Mouse (Mus musculus): ENCODE measurements around the gene Ebpl. TPM values are rescaled to one million over a fixed set of nuclear protein-coding genes. Genes with fewer than 3 reads are reported as not detected.

Gene Ebpl
- total RNA-seq, 2 experiments from 2014 or later, result 1.8 to 1.9 TPM

GRCm38 (mm10) chr14:61288606-61289286 is 71.5 kb downstream of the Ebpl start:
- no peak for DNase-seq
- intact Hi-C loops (cut with DNase I; ENCODE audit: low total_unique reads), result no loop called here

Other genes starting within 250 kb of the Ebpl start
- 10 to 100 TPM; 22.8 to 31.4 TPM for gene Sacs, start 222.0 kb downstream of the Ebpl start, total RNA-seq (2021)
- gene Sgcg, start 101.9 kb downstream of the Ebpl start, total RNA-seq (2021), result 100 to 1,000 TPM; 158 to 177 TPM
- under 1 TPM; 0.49 to 0.80 TPM for gene Arl11, start 50.7 kb downstream of the Ebpl start, total RNA-seq (2021)
- 10 to 100 TPM; 71.0 to 78.0 TPM for gene Kpna3, start 79.4 kb upstream of the Ebpl start, total RNA-seq (2021)
- gene Spryd7, start 196.4 kb upstream of the Ebpl start, total RNA-seq (2021), result 10 to 100 TPM; 38.7 to 47.8 TPM
- 10 to 100 TPM in 1 of 2 experiments, 1 to 10 TPM in 1; 8.0 to 15.8 TPM for gene Trim13, start 237.8 kb upstream of the Ebpl start, total RNA-seq (2021)
- gene Kcnrg, start 247.0 kb upstream of the Ebpl start, total RNA-seq (2021), result under 1 TPM; 0.16 to 0.27 TPM